Mouse (Mus musculus) right cerebral cortex, postnatal 14 days (tissue): ENCODE results near the gene Nrcam.

ENCODE experiments used
- DNase-seq: peaks from one replicate; pipeline ENCODE4 v3.0.0; 2022

Nrcam gene

DNA sequence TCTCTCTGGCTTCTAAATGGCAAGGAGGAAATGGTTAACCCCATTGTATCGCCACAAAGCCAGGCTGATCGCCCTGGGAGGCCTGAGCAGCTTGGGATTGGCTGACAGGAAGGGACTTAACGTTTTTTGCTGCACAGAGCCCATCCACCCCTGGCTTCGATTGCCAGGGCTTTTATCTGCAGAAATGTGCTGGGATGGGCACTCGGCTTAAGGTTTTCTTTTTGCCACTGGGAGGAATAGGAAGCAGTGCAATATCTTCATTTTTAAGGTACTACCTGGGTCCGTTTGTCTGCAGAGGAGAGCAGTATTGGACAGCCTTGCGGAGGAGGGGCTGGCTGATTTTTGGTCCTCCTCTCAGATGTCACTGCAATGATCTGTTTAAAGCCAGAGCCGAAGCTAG, 110.2 kb downstream of the Nrcam start:
- no peak for DNase-seq

DNA sequence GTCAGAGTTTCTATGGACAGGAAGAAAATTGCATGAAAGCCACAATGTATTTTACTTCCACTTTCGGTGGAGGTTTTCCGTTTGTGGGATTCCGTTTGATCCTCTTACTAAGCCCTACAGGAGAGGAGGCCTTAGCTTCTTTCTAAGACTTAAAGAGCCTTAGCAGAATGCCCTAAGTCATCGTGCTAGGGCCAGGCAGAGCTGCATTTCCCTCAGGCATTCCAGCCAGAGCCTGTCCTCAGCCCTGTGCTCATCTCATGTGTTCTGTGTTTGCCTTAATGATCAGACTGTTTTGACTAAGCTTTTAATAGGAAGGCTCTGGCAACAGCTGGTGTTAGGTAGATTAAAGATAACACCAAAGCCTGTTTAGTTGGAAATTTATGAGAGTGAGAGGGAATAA, 111.5 kb downstream of the Nrcam start:
- no peak for DNase-seq

DNA sequence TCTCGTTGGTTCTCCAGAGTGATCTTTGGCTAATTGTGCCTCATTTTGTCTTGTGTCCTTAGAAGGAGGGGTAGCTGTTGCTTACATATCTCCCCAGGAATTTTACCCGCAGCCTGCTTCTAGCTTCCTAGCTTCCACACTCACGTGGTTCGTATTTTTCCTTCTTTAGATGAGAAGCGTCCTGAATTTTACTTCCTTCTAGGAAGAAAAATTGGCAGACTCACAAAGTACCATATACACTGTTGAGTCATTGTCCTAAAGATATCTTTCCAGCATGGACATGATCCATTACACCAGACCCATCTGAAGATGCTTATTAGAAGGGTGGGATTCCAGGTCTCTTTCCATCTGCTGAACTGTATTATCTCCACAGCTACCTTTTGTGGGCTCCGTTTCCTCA, 122.2 kb downstream of the Nrcam start:
- DNase-seq: no peak

DNA sequence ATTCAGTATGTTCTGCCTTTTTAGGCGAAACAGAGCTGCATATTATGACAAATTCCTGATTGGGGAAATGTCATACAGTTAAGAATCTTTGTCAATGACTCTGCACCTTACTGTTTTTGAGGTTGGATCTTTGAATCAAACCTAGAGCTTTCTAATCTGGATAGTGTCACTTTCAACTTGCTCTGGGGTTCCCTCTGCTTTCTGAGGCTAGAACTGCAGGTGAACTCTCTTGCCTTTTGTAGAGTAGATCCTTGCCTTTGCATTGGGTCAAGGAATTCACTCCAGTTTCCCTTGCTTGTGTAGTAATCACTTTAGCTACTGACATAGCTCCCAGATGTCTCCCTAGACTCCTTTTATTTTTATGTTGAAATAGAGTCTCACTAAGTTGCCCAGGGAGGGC, 123.1 kb downstream of the Nrcam start:
- DNase-seq: no peak

DNA sequence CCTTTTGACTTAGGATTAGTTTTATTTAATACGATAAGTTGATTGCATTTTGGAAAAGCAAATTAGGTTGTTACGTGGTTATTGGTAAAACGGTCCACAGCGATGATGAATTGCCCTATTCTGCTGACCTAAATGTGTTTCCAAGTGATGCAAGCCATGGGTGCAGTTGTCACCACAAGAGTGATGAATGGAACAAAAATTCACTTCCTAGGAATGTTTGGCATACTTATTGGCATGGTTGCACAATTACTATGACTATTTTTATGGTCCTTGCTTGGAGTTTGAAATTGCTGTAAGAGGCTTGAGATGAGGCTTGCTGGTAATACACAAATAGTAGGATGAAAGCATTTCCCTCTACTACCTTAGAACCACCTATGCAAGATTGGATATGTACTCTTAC, 125.1 kb downstream of the Nrcam start:
- DNase-seq: no peak

DNA sequence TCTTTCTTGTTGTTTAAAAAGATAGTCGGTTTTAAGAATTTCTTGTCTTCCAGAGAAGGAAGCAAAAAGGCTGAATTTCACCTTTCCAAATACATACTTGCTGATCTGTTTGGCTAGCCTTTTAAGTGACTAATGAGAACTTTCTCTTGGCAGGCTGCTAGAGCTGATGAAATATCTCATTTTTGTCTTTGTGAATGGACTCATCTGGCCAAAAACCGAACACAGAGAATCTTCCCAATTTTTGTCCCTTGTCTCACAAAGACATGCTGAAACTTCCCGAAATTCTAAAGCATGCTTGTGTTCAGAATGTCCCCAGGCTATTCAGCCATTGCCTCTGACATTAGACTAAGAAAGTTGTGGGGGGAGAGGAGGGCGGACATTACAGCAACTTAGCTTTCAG, 129.3 kb downstream of the Nrcam start:
- no peak for DNase-seq

DNA sequence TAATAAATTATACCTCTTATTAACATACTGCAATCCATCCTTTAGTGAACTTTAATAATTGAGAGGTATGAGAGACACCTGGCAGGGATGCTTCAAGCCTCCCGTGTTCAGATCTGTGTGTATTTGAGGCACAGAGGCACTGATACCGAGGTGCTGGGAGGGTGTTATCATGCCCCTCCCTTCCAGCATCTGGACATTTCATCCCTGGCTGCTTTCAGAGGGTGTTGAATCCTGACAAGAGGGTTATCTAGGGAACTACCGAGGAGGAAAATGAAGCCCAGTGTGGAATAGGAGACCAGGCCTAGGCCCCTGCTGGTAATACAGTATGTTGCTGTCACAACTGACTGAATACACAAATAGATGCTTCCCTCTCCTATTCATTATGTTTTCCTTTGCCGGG, 133.8 kb downstream of the Nrcam start:
- no peak for DNase-seq

DNA sequence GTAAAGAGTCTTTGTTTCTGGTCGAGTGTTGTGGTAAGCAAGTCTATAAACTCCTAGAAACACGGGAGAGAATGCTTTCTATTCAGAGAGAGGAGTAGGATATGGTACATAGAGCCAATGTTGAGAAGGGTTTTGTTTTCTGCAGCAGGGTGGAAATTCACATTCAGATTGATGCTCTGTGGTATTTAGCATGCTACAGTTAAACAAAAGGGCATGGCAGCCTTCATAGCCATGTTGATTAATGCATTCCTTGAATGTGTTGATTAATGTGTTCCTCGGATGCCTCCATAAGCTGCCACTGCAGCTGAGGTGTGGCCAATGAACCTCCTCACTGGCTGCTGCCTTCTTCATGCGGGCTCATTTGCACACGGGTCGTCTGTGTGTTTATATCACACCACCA, 134.3 kb downstream of the Nrcam start:
- DNase-seq: no peak

DNA sequence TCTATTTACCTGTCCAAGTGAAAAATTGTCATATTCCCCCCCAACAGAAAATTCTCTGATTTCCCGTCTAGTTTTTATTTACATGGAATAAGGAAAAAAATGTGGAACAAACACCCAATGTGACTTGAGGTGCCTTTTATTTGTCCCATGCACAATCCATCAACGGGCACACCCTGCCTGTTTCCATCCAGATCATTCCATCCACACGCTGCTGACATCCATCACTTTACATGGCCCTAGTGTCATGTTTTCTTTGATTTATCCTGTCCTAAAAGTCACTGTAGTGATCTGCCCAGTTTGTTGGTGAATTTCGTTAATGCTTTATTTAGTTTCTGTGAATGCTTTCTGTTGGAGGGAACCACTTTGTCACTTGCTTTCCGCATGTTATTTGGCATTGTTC, 142.4 kb downstream of the Nrcam start:
- no peak for DNase-seq

DNA sequence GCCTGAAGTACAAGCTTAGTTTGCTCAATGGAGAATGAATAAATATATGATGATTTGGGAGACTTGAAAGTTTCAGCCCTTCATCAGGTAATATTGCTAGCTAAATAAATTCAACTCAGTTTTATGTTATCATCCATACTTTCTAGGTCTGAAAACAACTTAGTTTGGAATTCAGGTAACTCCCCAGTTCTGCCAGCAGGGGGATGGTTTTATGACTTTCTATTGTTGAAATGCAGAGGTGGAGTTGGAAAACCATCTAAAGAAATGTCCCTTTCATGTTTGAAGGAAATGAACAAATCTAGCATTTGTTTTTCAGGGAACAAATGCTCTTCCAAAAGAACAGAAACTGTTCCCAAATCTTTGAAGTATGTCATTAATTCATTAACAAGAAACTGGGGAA, 146.7 kb downstream of the Nrcam start:
- DNase-seq: no peak

DNA sequence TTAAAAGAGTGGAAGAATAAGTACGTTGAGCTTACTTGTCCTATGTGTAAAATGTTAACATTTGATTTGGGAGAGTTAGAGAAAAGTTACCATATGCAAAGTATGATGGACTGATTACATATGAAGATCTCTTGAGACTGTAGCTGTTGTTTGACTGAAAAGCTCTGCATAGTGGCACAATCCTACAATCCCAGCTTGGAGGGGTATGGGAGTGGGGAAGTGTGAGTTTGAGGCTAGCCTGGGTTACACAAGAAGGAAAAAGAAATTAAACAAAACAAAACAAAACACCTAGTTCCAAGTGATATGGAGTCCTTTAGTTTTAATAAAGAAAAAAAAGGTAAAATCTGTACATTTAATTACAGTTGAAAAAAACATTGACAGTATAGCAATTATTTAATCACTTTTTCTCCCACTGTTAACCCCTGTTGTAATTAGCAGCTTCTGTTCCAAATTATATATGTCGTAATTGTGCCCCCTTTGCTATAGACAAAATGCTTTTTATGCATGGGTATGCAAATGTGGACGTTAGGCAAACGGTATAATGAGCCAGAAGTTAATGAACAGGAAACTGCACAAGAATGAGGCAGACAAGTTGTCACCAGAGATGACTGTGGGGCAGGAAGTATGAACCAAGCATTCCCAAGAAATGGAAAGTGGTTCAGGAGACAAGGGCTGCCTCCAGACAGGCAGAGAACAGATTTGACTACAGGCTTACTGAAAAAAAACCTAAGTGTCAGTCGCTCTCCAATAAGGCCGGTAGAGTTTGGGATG, 150.8 kb downstream of the Nrcam start:
- DNase-seq: no peak

GRCm38 (mm10) chr12:44480031-44480419, 151.3 kb downstream of the Nrcam start:
- no peak for DNase-seq

GRCm38 (mm10) chr12:44481415-44481814, 152.7 kb downstream of the Nrcam start:
- no peak for DNase-seq

GRCm38 (mm10) chr12:44492759-44493479, 164.2 kb downstream of the Nrcam start:
- no peak for DNase-seq

- DNase-seq: no peak
Observed at GRCm38 (mm10) chr12:44497762-44498161, 169.1 kb downstream of the Nrcam start.

- DNase-seq: no peak
Observed at GRCm38 (mm10) chr12:44498872-44499271, 170.2 kb downstream of the Nrcam start.

- DNase-seq: no peak
Observed at GRCm38 (mm10) chr12:44501807-44502487, 173.3 kb downstream of the Nrcam start.

DNA sequence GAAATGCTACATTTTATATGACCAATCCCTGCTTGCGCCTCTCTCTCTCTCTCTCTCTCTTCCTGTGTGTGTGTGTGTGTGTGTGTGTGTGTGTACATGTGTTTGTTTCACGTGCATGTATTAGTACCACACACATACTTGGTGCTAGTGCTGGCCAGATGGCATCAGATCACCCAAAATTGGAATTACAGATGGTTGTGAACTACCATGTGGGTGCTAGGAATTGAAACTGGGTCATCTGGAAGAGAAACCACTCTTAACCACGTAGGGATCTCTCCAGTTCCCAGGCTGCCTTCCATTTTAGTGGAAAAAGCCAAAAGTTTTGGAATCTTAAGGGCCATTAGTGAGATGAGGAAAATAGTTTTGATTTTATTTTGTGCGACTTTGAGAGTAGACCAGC, 175.1 kb downstream of the Nrcam start:
- no peak for DNase-seq

DNA sequence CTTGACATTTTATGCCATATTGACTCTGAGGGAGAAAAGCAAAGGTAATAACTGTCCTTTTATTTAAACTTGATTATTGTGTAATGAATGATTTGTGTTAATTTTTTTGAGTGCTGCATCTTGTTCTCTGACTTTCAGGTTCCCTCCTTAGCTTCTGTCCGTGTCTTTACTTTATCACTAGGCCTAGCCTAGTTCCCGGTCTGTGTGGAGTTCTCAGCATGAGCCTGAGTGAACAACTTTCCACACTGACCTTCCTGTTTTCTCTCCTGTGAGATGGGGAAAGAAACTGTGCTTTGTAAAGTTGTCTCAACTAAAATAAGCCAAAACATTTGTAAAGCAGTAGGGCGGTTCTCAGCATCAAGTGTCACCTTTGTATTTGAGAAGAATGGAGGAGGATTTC, 179.9 kb downstream of the Nrcam start:
- no peak for DNase-seq

DNA sequence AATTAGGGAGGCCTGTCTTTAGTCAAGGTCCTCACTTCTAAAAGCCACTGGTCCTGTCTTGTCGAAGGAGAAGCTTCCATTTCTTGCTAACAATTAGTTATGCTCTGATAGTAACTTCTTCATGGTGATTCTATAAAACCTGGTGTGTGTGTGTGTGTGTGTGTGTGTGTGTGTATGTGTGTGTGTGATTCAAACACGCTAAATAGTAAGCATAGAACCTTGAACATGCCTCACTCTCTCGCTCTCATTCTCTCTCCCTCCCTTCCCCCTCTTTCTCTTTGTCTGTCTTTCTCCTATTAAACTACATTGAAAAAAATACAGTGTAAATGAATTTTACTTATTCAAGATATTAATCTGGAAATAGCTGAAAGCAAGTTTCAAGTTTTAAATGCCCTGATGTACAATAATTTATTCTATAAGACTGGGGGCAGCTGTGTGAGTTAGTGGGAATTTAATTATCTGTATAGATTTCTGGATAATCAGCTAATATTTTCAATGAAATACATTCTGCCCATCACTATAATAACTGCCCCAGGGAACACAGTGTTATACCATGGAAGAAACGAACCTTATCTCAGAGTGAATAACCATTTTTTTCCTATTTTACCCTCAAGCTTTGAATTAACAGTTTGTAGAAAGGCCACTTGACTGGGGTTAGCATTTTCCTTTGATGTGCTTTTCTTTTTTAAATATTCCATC, 180.9 kb downstream of the Nrcam start:
- DNase-seq: no peak

DNA sequence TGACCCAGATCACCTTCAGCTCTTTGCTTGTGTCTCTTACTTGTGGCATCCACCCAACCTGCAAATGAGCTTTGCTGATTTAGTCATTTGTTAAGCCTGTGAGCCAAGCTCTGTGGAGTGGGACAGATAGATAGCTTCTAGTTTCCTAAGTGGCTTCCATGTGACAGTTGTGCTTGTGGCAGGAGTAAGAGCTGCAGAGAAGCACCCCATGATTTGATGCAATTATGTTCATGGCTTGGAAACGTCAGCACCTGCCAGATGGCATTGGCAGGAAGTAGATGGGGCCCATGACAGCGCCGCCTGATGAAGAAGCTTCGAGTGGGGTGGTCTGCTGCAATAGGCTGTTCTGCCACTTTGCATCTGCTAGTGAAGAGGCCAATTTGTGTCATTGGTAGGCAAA, 186.4 kb downstream of the Nrcam start:
- no peak for DNase-seq

- no peak for DNase-seq
Observed at GRCm38 (mm10) chr12:44519440-44520141, 190.9 kb downstream of the Nrcam start.

- no peak for DNase-seq
Observed at GRCm38 (mm10) chr12:44521496-44521895, 192.8 kb downstream of the Nrcam start.
